Mouse (Mus musculus) ES-E14 (cell line): Measurements from ENCODE around the gene Grin2b. TPM values are rescaled to one million over a fixed set of nuclear protein-coding genes. Genes with fewer than 3 reads are reported as not detected.

Experiments used
- DNase-seq: peaks from one replicate; pipeline ENCODE4 v3.0.0-alpha.2; 2013; ENCODE audit warnings: low read depth, low spot score
- H3K27ac ChIP-seq: 2 replicates; pipeline ENCODE4 v1.5.1; 2012; ENCODE audit warnings: low read depth, mild to moderate bottlenecking, low read length, moderate library complexity, mixed read lengths; ENCODE audit not compliant: poor library complexity, insufficient read depth, severe bottlenecking
- H3K36me3 ChIP-seq: 2 replicates; pipeline ENCODE4 v1.6.1; 2012; ENCODE audit warnings: mild to moderate bottlenecking, low read length, moderate library complexity, mixed read lengths; ENCODE audit not compliant: control insufficient read depth, poor library complexity, insufficient read depth, severe bottlenecking
- H3K4me1 ChIP-seq, 2 experiments: fragments of 150-350 bp in 1 of 2; sonication (generic) in 1 of 2; 2 replicates each; pipeline ENCODE4 v1.6.1; 2012; ENCODE audit warnings: low read length in 2 of 2, mild to moderate bottlenecking in 1 of 2, mixed read lengths in 1 of 2; ENCODE audit not compliant: control insufficient read depth in 2 of 2, insufficient read depth in 2 of 2, poor library complexity in 1 of 2
- H3K4me3 ChIP-seq, 2 experiments: fragments of 150-350 bp in 1 of 2; sonication (generic) in 1 of 2; 2 replicates each; pipeline ENCODE4 v1.5.1; 2012; ENCODE audit warnings: low read length in 2 of 2, low read depth in 1 of 2, mild to moderate bottlenecking in 1 of 2, mixed read lengths in 1 of 2; ENCODE audit not compliant: insufficient read depth in 1 of 2, poor library complexity in 1 of 2, severe bottlenecking in 1 of 2
- H3K9ac ChIP-seq: 2 replicates; pipeline ENCODE4 v1.6.1; 2012; ENCODE audit warnings: low read depth, mild to moderate bottlenecking, low read length, mixed read lengths; ENCODE audit not compliant: poor library complexity, insufficient read depth, severe bottlenecking
- H3K9me3 ChIP-seq: fragments of 150-350 bp; sonication (generic); 2 replicates; pipeline ENCODE4 v1.6.1; 2012; ENCODE audit warnings: low read depth, mild to moderate bottlenecking, low read length; ENCODE audit not compliant: control insufficient read depth, insufficient read depth
- CHD2 ChIP-seq: IDR thresholded peaks from 2 replicates; pipeline ENCODE4 v1.6.1; 2014; ENCODE audit warnings: mild to moderate bottlenecking, low read depth, low read length, inconsistent platforms
- HCFC1 ChIP-seq: IDR thresholded peaks from 2 replicates; pipeline ENCODE4 v1.6.1; 2012; ENCODE audit warnings: low read length, inconsistent platforms, borderline replicate concordance; ENCODE audit not compliant: insufficient read depth
- MAFK ChIP-seq: IDR thresholded peaks from 2 replicates; pipeline ENCODE4 v1.6.1; 2014; ENCODE audit warnings: mild to moderate bottlenecking, low read depth, low read length, inconsistent platforms; ENCODE audit not compliant: insufficient read depth
- ZC3H11A ChIP-seq: IDR thresholded peaks from 2 replicates; pipeline ENCODE4 v1.6.1; 2012; ENCODE audit warnings: low read depth, mild to moderate bottlenecking, inconsistent platforms, low read length, borderline replicate concordance
- ZNF384 ChIP-seq: IDR thresholded peaks from 2 replicates; pipeline ENCODE4 v1.6.1; 2012; ENCODE audit warnings: low read depth, low read length, inconsistent platforms
- in situ Hi-C, 2 experiments: fragments of 600-800 bp; cut with MboI; formaldehyde crosslinking; loops; one replicate each; pipeline ENCODE4 v1.15.1; 2025; ENCODE audit warnings: low sequenced_read_pairs in 2 of 2, inconsistent platforms in 1 of 2; ENCODE audit not compliant: unreplicated experiment in 2 of 2
- total RNA-seq: library from RNA; depleted of rRNA; stranded (reverse); fragments of 300-350 nt; gene quantifications from 2 replicates; pipeline ENCODE4 v1.2.3, GENCODE M21; 2012

Grin2b gene
- total RNA-seq, 1 experiment = 1.2 TPM

GRCm38 (mm10) chr6:136113639-136114410, 59.5 kb downstream of the Grin2b start:
- in situ Hi-C loops = no loop called here
- H3K4me1 ChIP-seq = no peaks in the 10 kb centered on the region
- H3K27ac ChIP-seq = no peak overlapping the region
- no peak for TF ChIP-seq HCFC1
- TF ChIP-seq ZC3H11A = no peak
- no peak for TF ChIP-seq CHD2
- no peak for TF ChIP-seq MAFK
- no peak overlapping the region for H3K4me3 ChIP-seq
- no peaks in the 10 kb centered on the region for H3K9me3 ChIP-seq
- H3K9ac ChIP-seq = no peak overlapping the region
- peak; percentile 54 for DNase-seq
- H3K36me3 ChIP-seq = no peaks in the 10 kb centered on the region

- Histone ChIP-seq H3K9ac (no peak overlapping the region), H3K9me3 (no peaks in the 10 kb centered on the region), H3K27ac (no peak overlapping the region), H3K36me3 (no peaks in the 10 kb centered on the region), H3K4me1 (no peaks in the 10 kb centered on the region), H3K4me3 (no peak overlapping the region)
- TF ChIP-seq ZNF384 (no peak), HCFC1 (no peak), CHD2 (no peak), MAFK (no peak), ZC3H11A (no peak)
- DNase-seq = no peak
- in situ Hi-C loops = no loop called here
Observed at GRCm38 (mm10) chr6:136109172-136109571, 64.1 kb downstream of the Grin2b start.

- Histone ChIP-seq H3K9me3 (no peaks in the 10 kb centered on the region), H3K27ac (no peak overlapping the region), H3K36me3 (no peaks in the 10 kb centered on the region), H3K4me1 (no peaks in the 10 kb centered on the region), H3K4me3 (no peak overlapping the region), H3K9ac (no peak overlapping the region)
- DNase-seq = no peak
- TF ChIP-seq ZC3H11A = no peak
- no peak for TF ChIP-seq CHD2
- TF ChIP-seq MAFK = no peak
- TF ChIP-seq HCFC1 = no peak
- no peak for TF ChIP-seq ZNF384
- in situ Hi-C loops = no loop called here
Observed at GRCm38 (mm10) chr6:136108466-136108865, 64.8 kb downstream of the Grin2b start.

GRCm38 (mm10) chr6:136105221-136105620, 68.1 kb downstream of the Grin2b start:
- Histone ChIP-seq H3K4me3 (no peak overlapping the region), H3K4me1 (no peaks in the 10 kb centered on the region), H3K36me3 (no peaks in the 10 kb centered on the region), H3K27ac (no peak overlapping the region), H3K9me3 (no peaks in the 10 kb centered on the region), H3K9ac (no peak overlapping the region)
- TF ChIP-seq HCFC1 (no peak), ZNF384 (no peak), ZC3H11A (no peak), MAFK (no peak), CHD2 (no peak)
- in situ Hi-C loops = no loop called here
- DNase-seq = no peak

- Histone ChIP-seq H3K27ac (no peak overlapping the region), H3K9ac (no peak overlapping the region), H3K9me3 (no peaks in the 10 kb centered on the region), H3K4me3 (no peak overlapping the region), H3K36me3 (no peaks in the 10 kb centered on the region), H3K4me1 (no peaks in the 10 kb centered on the region)
- DNase-seq = no peak
- TF ChIP-seq ZC3H11A = no peak
- TF ChIP-seq ZNF384 = no peak
- TF ChIP-seq HCFC1 = no peak
- no peak for TF ChIP-seq CHD2
- TF ChIP-seq MAFK = no peak
- in situ Hi-C loops = no loop called here
Observed at GRCm38 (mm10) chr6:136100241-136100640, 73.1 kb downstream of the Grin2b start.
